Mouse (Mus musculus) heart, postnatal 0 days (tissue): ENCODE measurements around the gene Kynu. TPM values are rescaled to one million over a fixed set of nuclear protein-coding genes. Genes with fewer than 3 reads are reported as not detected.
A peak's percentile ranks its signal among the peaks of the same experiment; 100 is the strongest.

Experiments used
- ATAC-seq: fragments of 200-750 bp; cut with Nextera tagmentation; 2 replicates; pipeline ENCODE4 v1.8.0; 2017; ENCODE audit warnings: low read depth, moderate number of reproducible peaks, moderate library complexity; ENCODE audit not compliant: insufficient read depth
- DNase-seq: peaks from one replicate; pipeline ENCODE4 v3.0.0-alpha.2; 2016; ENCODE audit warnings: low spot score
- H3K27ac ChIP-seq: fragments of 300-500 bp; sonication (generic); 2 replicates; pipeline ENCODE4 v1.5.1; 2014; ENCODE audit warnings: low read depth, mild to moderate bottlenecking
- H3K27me3 ChIP-seq: fragments of 300-500 bp; sonication (generic); 2 replicates; pipeline ENCODE4 v1.6.1; 2014; ENCODE audit warnings: low read length, mixed read lengths; ENCODE audit not compliant: control insufficient read depth, insufficient read depth
- H3K36me3 ChIP-seq: fragments of 300-500 bp; sonication (generic); replicated peaks from 2 replicates; pipeline ENCODE4 v1.6.1; 2014; ENCODE audit warnings: low read length, mixed read lengths; ENCODE audit not compliant: control insufficient read depth, insufficient read depth
- H3K4me1 ChIP-seq: fragments of 300-500 bp; sonication (generic); 2 replicates; pipeline ENCODE4 v1.6.1; 2014; ENCODE audit warnings: antibody characterized with exemption; ENCODE audit not compliant: control insufficient read depth, insufficient read depth
- H3K4me2 ChIP-seq: fragments of 300-500 bp; sonication (generic); 2 replicates; pipeline ENCODE4 v1.6.1; 2014; ENCODE audit warnings: low read depth, mild to moderate bottlenecking, low read length, moderate library complexity
- H3K4me3 ChIP-seq: fragments of 300-500 bp; sonication (generic); 2 replicates; pipeline ENCODE4 v1.5.1; 2014; ENCODE audit warnings: low read depth, low read length
- H3K9ac ChIP-seq: fragments of 300-500 bp; sonication (generic); replicated peaks from 2 replicates; pipeline ENCODE4 v1.6.1; 2014; ENCODE audit warnings: low read depth, low read length, mixed read lengths
- H3K9me3 ChIP-seq: fragments of 300-500 bp; sonication (generic); replicated peaks from 2 replicates; pipeline ENCODE4 v1.6.1; 2016; ENCODE audit warnings: low read length; ENCODE audit not compliant: control insufficient read depth
- CTCF ChIP-seq: IDR thresholded peaks from 2 replicates; pipeline ENCODE4 v1.5.1; 2016; ENCODE audit warnings: antibody characterized with exemption, control low read depth, low read depth
- EP300 ChIP-seq: IDR thresholded peaks from 2 replicates; pipeline ENCODE4 v1.6.1; 2016; ENCODE audit warnings: antibody characterized with exemption, low read depth
- WGBS: fragments of 180-500 bp; shearing (Covaris S2); extraction: QIAGEN DNeasy Blood & Tissue Kit; methylation state at CpG from one replicate; pipeline ENCODE4 v1.1.7; 2014; 5-methylcytosine and 5-hydroxymethylcytosine counted together
- polyA plus RNA-seq: library from polyadenylated mRNA; unstranded; fragments of >200 nt; fragmentation: Nextera tagmentation; extraction: Ambion mirVana; gene quantifications from 2 replicates; pipeline ENCODE4 v1.2.1, GENCODE M21; 2015
- total RNA-seq: library from RNA; depleted of rRNA; stranded (reverse); fragments of >200 nt; gene quantifications from 2 replicates; pipeline ENCODE4 v1.2.3, GENCODE M21; 2014; ENCODE audit warnings: low replicate concordance

Kynu gene
- total and polyA plus RNA-seq, 2 experiments from 2014 or later, result not detected

GRCm38 (mm10) chr2:43691290-43691689 lies 136.2 kb downstream of the Kynu start:
- Histone ChIP-seq H3K27me3 (no peaks in the 10 kb centered on the region), H3K4me3 (no peak overlapping the region), H3K36me3 (no peaks in the 10 kb centered on the region), H3K4me1 (no peaks in the 10 kb centered on the region), H3K9ac (no peak overlapping the region), H3K4me2 (no peak overlapping the region), H3K9me3 (no peaks in the 10 kb centered on the region), H3K27ac (no peak overlapping the region)
- 67% methylated on average over 2 of the region's 2 CpGs for WGBS
- TF ChIP-seq EP300 (no peak), CTCF (no peak)
- ATAC-seq (no peak), DNase-seq (no peak)

DNA sequence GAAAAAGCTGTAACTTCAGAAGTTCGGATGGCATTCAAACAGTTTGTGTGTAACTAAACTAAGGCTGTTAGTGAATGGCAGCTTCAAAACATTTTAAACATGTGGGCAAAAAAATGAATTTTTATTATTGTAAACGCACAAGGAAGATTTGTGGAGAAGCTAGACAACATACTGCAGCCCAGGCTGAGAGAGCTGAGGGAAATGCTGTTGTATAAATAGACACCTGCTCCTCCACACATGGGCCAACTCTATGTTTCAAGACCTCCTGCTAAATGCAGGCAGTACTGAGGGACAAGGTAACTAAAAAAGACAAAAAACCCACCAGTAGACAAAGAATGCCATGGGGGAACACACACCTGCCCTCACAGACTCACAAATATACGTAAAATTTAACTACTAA lies 140.5 kb downstream of the Kynu start:
- Histone ChIP-seq H3K9me3 (no peaks in the 10 kb centered on the region), H3K27ac (no peak overlapping the region), H3K9ac (no peak overlapping the region), H3K4me2 (no peak overlapping the region), H3K4me1 (no peaks in the 10 kb centered on the region), H3K4me3 (no peak overlapping the region), H3K36me3 (no peaks in the 10 kb centered on the region), H3K27me3 (no peaks in the 10 kb centered on the region)
- TF ChIP-seq CTCF (no peak), EP300 (no peak)
- WGBS, result 65% methylated on average over 3 of the region's 3 CpGs
- ATAC-seq, result no peak
- DNase-seq, result no peak

DNA sequence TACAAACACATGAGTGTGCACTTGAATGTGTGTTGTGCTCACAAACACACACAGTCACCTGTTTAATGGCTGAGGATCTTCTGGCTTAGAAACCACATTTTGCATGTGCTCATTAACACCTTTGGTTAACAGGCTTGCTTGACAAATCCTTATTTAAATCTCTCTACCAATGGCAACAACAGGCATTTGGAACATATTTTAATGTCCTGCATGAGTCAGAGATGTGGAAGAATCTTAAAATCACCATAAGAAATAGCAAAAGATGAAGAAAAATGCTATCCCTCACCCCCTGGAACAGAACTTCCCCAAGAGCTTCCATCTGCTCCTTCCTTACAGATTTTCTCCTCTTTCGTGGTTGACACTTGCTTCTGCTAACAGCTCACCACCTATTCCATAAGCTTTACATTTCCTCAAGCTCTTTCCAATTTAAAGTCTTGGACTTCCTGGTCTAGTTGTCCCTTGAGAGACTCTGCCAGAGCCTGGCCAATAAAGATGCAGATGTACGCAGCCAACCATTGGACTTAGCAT lies 157.5 kb downstream of the Kynu start:
- Histone ChIP-seq H3K4me1 (no peaks in the 10 kb centered on the region), H3K9ac (no peak overlapping the region), H3K27ac (no peak overlapping the region), H3K9me3 (no peaks in the 10 kb centered on the region), H3K4me3 (no peak overlapping the region), H3K36me3 (no peaks in the 10 kb centered on the region), H3K27me3 (no peaks in the 10 kb centered on the region), H3K4me2 (no peak overlapping the region)
- DNase-seq (no peak), ATAC-seq (no peak)
- TF ChIP-seq CTCF, result no peak
- TF ChIP-seq EP300, result no peak
- 79% methylated on average over 2 of the region's 2 CpGs for WGBS

GRCm38 (mm10) chr2:43722446-43723103 lies 167.4 kb downstream of the Kynu start:
- no peak for ATAC-seq

DNA sequence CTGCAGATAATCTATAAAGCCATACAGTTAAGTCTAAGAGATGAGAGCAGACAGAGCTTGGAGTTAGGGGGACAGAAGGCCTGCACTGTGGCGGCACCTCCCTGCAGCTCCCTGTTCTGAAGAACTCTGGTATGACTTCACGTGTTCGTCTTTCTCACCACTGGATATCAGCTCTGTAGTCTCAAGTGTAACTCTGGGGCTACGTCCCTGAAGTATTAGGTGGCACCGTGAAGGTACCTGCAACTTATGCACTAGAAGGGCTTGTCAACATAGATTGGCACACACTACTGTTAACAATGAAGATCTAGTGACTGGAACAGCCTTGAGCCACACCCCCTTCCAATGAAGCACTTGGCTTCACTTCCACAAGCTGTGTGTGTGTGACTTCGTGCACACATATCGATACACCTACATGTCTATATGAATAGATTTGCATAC lies 168.0 kb downstream of the Kynu start:
- H3K36me3 ChIP-seq, result no peaks in the 10 kb centered on the region
- DNase-seq (no peak), ATAC-seq (no peak)
- no peaks in the 10 kb centered on the region for H3K27me3 ChIP-seq
- H3K4me2 ChIP-seq, result peak overlapping the region; percentile 44
- H3K4me3 ChIP-seq, result no peak overlapping the region
- H3K9ac ChIP-seq, result no peak overlapping the region
- WGBS, result 53% methylated on average over 7 of the region's 7 CpGs
- no peaks in the 10 kb centered on the region for H3K9me3 ChIP-seq
- TF ChIP-seq EP300 (no peak), CTCF (no peak)
- no peak overlapping the region for H3K27ac ChIP-seq
- no peaks in the 10 kb centered on the region for H3K4me1 ChIP-seq

More at GRCm38 (mm10) chr2:43722446-43723103, 167.4 kb downstream of the Kynu start:
- Histone ChIP-seq H3K36me3 (no peaks in the 10 kb centered on the region), H3K27me3 (no peaks in the 10 kb centered on the region), H3K9me3 (no peaks in the 10 kb centered on the region), H3K4me3 (no peak overlapping the region), H3K4me1 (no peaks in the 10 kb centered on the region), H3K9ac (no peak overlapping the region), H3K27ac (no peak overlapping the region), H3K4me2 (peak overlapping the region; percentile 44)
- 15% methylated on average over 14 of the region's 14 CpGs for WGBS
- peak; percentile 80 for TF ChIP-seq CTCF
- TF ChIP-seq EP300, result no peak
- DNase-seq, result peak; percentile 49
